Mouse (Mus musculus): ENCODE results near the gene Trmt61a. TPM values are rescaled to one million over a fixed set of nuclear protein-coding genes. Genes with fewer than 3 reads are reported as not detected.

The Trmt61a gene
- polyA plus RNA-seq, 1 experiment from 2014 or later, result 16.7 TPM

GRCm38 (mm10) chr12:111691346-111691872 lies 13.5 kb downstream of the Trmt61a start:
- Histone ChIP-seq H3K9ac (peak overlapping the region; percentile 18), H3K4me2 (no peak overlapping the region), H3K9me3 (no peaks in the 10 kb centered on the region), H3K27me3 (no peaks in the 10 kb centered on the region), H3K27ac (peak overlapping the region; percentile 99), H3K36me3 (replicated peaks) (no peaks in the 10 kb centered on the region), H3K4me1 (peaks cover 95% of the 10 kb centered on the region), H3K4me3 (replicated peaks) (no peak overlapping the region)
- ATAC-seq (ENCODE audit: low FRiP score), result no peak
- WGBS, result 5% methylated on average over 5 of the region's 5 CpGs

GRCm38 (mm10) chr12:111692899-111693298 lies 15.0 kb downstream of the Trmt61a start:
- ATAC-seq (ENCODE audit: low FRiP score), result no peak
- peak overlapping the region; percentile 47; the same call in 1 of the 2 replicates for H3K4me2 ChIP-seq
- H3K9ac ChIP-seq, result peak overlapping the region; percentile 40
- H3K27ac ChIP-seq, result peak overlapping the region; percentile 99
- 63% methylated on average over 5 of the region's 5 CpGs for WGBS
- no peaks in the 10 kb centered on the region for H3K9me3 ChIP-seq
- no peak overlapping the region for H3K4me3 ChIP-seq (replicated peaks)
- H3K36me3 ChIP-seq (replicated peaks), result no peaks in the 10 kb centered on the region
- H3K27me3 ChIP-seq, result no peaks in the 10 kb centered on the region
- H3K4me1 ChIP-seq, result peaks cover 80% of the 10 kb centered on the region

- WGBS, result 7% methylated on average over 18 of the region's 18 CpGs
These were observed 15.7 kb downstream of the Trmt61a start for GRCm38 (mm10) chr12:111693341-111694270.

GRCm38 (mm10) chr12:111694271-111694781 lies 16.4 kb downstream of the Trmt61a start:
- under 1% methylated on average over 12 of the region's 12 CpGs for WGBS
- Histone ChIP-seq H3K9me3 (no peaks in the 10 kb centered on the region), H3K36me3 (replicated peaks) (no peaks in the 10 kb centered on the region), H3K27ac (peak overlapping the region; percentile 99), H3K4me3 (replicated peaks) (no peak overlapping the region; the same call in 1 of the 2 replicates), H3K27me3 (no peaks in the 10 kb centered on the region), H3K4me1 (peaks cover 68% of the 10 kb centered on the region), H3K9ac (peak overlapping the region; percentile 38; the same call in 1 of the 2 replicates), H3K4me2 (peak overlapping the region; percentile 47)
- no peak; the same call in 1 of the 2 replicates for ATAC-seq (ENCODE audit: low FRiP score)

More at GRCm38 (mm10) chr12:111693341-111694270, 15.7 kb downstream of the Trmt61a start:
- Histone ChIP-seq H3K4me2 (peak overlapping the region; percentile 47), H3K27me3 (no peaks in the 10 kb centered on the region), H3K9me3 (no peaks in the 10 kb centered on the region), H3K27ac (peak overlapping the region; percentile 99), H3K36me3 (replicated peaks) (no peaks in the 10 kb centered on the region), H3K9ac (peak overlapping the region; percentile 40), H3K4me1 (peaks cover 75% of the 10 kb centered on the region), H3K4me3 (replicated peaks) (peak overlapping the region; percentile 2; the same call in 1 of the 2 replicates)
- ATAC-seq (ENCODE audit: low FRiP score), result peak; percentile 89

- Histone ChIP-seq H3K9me3 (no peaks in the 10 kb centered on the region), H3K4me3 (replicated peaks) (no peak overlapping the region), H3K4me2 (peak overlapping the region; percentile 47), H3K36me3 (replicated peaks) (no peaks in the 10 kb centered on the region), H3K4me1 (peaks cover 61% of the 10 kb centered on the region), H3K27me3 (no peaks in the 10 kb centered on the region), H3K9ac (peak overlapping the region; percentile 38), H3K27ac (peak overlapping the region; percentile 99)
- 32% methylated on average over 13 of the region's 13 CpGs for WGBS
- peak; percentile 37 for ATAC-seq (ENCODE audit: low FRiP score)
These were observed 17.2 kb downstream of the Trmt61a start for GRCm38 (mm10) chr12:111694880-111695804.

- 23% methylated on average over 6 of the region's 6 CpGs for WGBS
- H3K27me3 ChIP-seq, result no peaks in the 10 kb centered on the region
- ATAC-seq (ENCODE audit: low FRiP score), result no peak
- 0 out of 2 replicates have a peak overlapping the region, but pooled peaks have one; percentile 21 for H3K9ac ChIP-seq
- peaks cover 50% of the 10 kb centered on the region for H3K4me1 ChIP-seq
- H3K9me3 ChIP-seq, result no peaks in the 10 kb centered on the region
- no peak overlapping the region for H3K4me2 ChIP-seq
- H3K4me3 ChIP-seq (replicated peaks), result no peak overlapping the region
- H3K27ac ChIP-seq, result peak overlapping the region; percentile 99
- no peaks in the 10 kb centered on the region for H3K36me3 ChIP-seq (replicated peaks)
These were observed 18.3 kb downstream of the Trmt61a start for GRCm38 (mm10) chr12:111696239-111696638.

GRCm38 (mm10) chr12:111697708-111698107 lies 19.8 kb downstream of the Trmt61a start:
- Histone ChIP-seq H3K4me3 (replicated peaks) (no peak overlapping the region), H3K9ac (no peak overlapping the region), H3K36me3 (replicated peaks) (no peaks in the 10 kb centered on the region), H3K27me3 (no peaks in the 10 kb centered on the region), H3K4me2 (no peak overlapping the region), H3K4me1 (peaks cover 36% of the 10 kb centered on the region), H3K9me3 (no peaks in the 10 kb centered on the region), H3K27ac (no peak overlapping the region)
- 84% methylated on average over 4 of the region's 4 CpGs for WGBS
- no peak for ATAC-seq (ENCODE audit: low FRiP score)

- no peaks in the 10 kb centered on the region for H3K9me3 ChIP-seq
- H3K27ac ChIP-seq, result no peak overlapping the region
- H3K4me1 ChIP-seq, result peaks cover 28% of the 10 kb centered on the region
- H3K9ac ChIP-seq, result no peak overlapping the region
- no peak for ATAC-seq (ENCODE audit: low FRiP score)
- H3K27me3 ChIP-seq, result no peaks in the 10 kb centered on the region
- H3K4me3 ChIP-seq (replicated peaks), result no peak overlapping the region
- H3K36me3 ChIP-seq (replicated peaks), result no peaks in the 10 kb centered on the region
- no peak overlapping the region for H3K4me2 ChIP-seq
- WGBS, result 86% methylated on average over 6 of the region's 6 CpGs
These were observed 20.5 kb downstream of the Trmt61a start for GRCm38 (mm10) chr12:111698346-111698913.

- WGBS, result 88% methylated on average over 4 of the region's 4 CpGs
- Histone ChIP-seq H3K27ac (no peak overlapping the region), H3K4me1 (peaks cover 19% of the 10 kb centered on the region), H3K9ac (no peak overlapping the region), H3K9me3 (no peaks in the 10 kb centered on the region), H3K4me3 (replicated peaks) (no peak overlapping the region), H3K27me3 (no peaks in the 10 kb centered on the region), H3K36me3 (replicated peaks) (no peaks in the 10 kb centered on the region), H3K4me2 (no peak overlapping the region)
- no peak for ATAC-seq (ENCODE audit: low FRiP score)
These were observed 21.6 kb downstream of the Trmt61a start for GRCm38 (mm10) chr12:111699542-111699941.

GRCm38 (mm10) chr12:111700920-111701458 lies 23.1 kb downstream of the Trmt61a start:
- Histone ChIP-seq H3K4me1 (peaks cover 9% of the 10 kb centered on the region), H3K4me2 (no peak overlapping the region), H3K36me3 (replicated peaks) (no peaks in the 10 kb centered on the region), H3K27me3 (no peaks in the 10 kb centered on the region), H3K9ac (no peak overlapping the region), H3K4me3 (replicated peaks) (no peak overlapping the region), H3K9me3 (no peaks in the 10 kb centered on the region), H3K27ac (no peak overlapping the region)
- ATAC-seq (ENCODE audit: low FRiP score), result no peak
- 79% methylated on average over 9 of the region's 9 CpGs for WGBS

- Histone ChIP-seq H3K27me3 (no peaks in the 10 kb centered on the region), H3K9ac (no peak overlapping the region), H3K36me3 (replicated peaks) (peaks cover 15% of the 10 kb centered on the region), H3K4me2 (no peak overlapping the region), H3K9me3 (no peaks in the 10 kb centered on the region), H3K4me1 (peaks cover 6% of the 10 kb centered on the region; the same call in 1 of the 2 replicates), H3K27ac (no peak overlapping the region), H3K4me3 (replicated peaks) (no peak overlapping the region)
- WGBS, result 84% methylated on average over 3 of the region's 3 CpGs
- ATAC-seq (ENCODE audit: low FRiP score), result no peak
These were observed 25.4 kb downstream of the Trmt61a start for GRCm38 (mm10) chr12:111703301-111703700.
